Mouse (Mus musculus) spleen, adult 2 months (tissue): Measurements from ENCODE around the gene Ascc2.

Source experiments
- CTCF ChIP-seq: fragments of 200-500 bp; IDR thresholded peaks from 2 replicates; pipeline ENCODE4 v1.5.1; 2011; ENCODE audit warnings: mild to moderate bottlenecking, inconsistent platforms; ENCODE audit not compliant: insufficient read depth, insufficient read length, insufficient replicate concordance; ENCODE audit errors: extremely low read depth
- POLR2A ChIP-seq: fragments of 200-500 bp; IDR thresholded peaks from 2 replicates; pipeline ENCODE4 v1.6.1; 2011; ENCODE audit warnings: low read depth, low read length, inconsistent platforms

DNA sequence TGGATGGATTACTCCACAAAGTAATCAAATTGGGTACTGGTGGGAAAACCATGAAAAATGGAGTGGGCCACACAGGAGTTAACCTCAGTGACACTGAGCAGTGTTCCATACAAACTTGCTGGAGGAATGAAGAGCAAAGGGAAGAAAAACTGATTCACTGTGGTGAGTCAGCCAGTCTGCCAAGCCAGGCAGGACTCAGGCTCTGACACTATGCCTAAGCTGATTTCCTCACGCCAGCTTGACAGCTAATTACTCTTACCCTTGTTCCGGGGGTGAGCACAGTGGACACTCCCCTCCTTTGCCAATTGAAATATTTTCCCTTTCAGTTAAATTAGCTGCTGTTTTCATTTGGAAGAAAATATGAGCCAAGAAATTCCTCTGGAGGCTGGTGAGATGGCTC is 4.1 kb upstream of the Ascc2 start:
- TF ChIP-seq CTCF: no peak
- TF ChIP-seq POLR2A: no peak
